Mouse (Mus musculus): Measurements from ENCODE around the gene Med24.
A peak's percentile ranks its signal among the peaks of the same experiment; 100 is the strongest.
"Not testable (repeated sequence)": the region's sequence is repeated elsewhere in the genome, so short reads cannot be mapped to it uniquely, and the experiment has no call there.

Med24 gene

DNA sequence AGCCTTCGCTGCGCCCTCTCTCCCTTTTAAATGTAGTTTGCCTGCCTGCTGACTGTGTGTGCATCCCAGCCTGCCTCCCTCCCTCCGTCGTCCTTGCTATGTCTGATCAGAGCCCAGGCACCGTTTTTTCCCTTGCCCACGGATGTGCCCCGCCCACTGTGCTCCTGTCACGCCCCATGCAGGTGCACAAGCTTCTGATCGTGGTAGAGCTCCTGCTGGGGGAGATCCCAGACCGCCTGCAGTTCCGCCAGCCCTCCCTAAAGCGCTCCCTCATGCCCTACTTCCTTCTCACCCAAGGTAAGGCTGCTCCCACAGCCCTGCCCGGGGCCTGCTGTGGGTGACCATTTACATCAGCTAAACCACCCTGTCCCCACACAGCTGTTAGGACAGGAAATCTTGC is 36.0 kb downstream of the Med24 start:
- DNase-seq (ENCODE audit: inconsistent ontology term) = no peak

DNA sequence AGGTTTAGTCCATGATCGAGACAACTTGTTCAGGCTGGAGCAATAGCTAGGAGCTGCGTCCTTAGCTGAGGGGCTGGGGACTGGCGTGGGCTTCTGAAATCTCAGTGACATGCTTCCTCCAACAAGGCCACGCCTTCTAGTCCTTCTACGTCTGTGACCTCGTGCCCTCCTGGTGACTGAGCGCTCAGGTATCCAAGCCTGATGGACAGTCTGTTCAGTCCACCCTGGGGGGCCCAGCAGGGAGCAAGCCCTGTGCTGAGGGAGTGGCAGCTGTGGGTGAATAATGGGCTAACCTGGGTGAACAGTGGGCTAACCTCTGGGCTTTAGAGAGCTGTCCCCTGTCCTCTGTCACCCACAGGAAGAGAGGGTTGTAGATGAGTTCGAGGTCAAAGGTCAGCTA is 41.2 kb downstream of the Med24 start:
- DNase-seq (ENCODE audit: inconsistent ontology term) = no peak

GRCm38 (mm10) chr11:98686976-98687375 is 42.3 kb downstream of the Med24 start:
- DNase-seq (ENCODE audit: inconsistent ontology term) = no peak

DNA sequence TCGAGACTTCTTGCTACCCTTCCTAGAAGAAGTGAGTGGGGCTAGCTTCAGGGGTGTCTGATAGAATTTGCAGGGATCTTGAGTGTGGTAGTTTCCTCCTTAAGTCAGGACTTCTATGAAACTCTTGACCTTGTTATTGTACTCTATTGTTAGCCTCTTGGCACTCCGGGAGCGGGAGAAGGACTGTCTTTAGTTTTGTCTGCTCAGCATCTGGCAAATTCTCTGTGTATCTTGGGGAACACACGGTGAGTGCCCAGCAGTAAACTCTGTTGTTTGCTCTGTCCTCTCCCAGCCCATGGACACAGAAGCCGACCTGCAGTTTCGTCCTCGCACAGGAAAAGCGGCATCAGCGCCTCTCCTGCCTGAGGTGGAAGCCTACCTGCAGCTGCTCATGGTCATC is 43.6 kb downstream of the Med24 start:
- DNase-seq (ENCODE audit: inconsistent ontology term) = no peak

- DNase-seq (ENCODE audit: inconsistent ontology term) = no peak
These were observed 46.4 kb downstream of the Med24 start for GRCm38 (mm10) chr11:98682811-98683210.

DNA sequence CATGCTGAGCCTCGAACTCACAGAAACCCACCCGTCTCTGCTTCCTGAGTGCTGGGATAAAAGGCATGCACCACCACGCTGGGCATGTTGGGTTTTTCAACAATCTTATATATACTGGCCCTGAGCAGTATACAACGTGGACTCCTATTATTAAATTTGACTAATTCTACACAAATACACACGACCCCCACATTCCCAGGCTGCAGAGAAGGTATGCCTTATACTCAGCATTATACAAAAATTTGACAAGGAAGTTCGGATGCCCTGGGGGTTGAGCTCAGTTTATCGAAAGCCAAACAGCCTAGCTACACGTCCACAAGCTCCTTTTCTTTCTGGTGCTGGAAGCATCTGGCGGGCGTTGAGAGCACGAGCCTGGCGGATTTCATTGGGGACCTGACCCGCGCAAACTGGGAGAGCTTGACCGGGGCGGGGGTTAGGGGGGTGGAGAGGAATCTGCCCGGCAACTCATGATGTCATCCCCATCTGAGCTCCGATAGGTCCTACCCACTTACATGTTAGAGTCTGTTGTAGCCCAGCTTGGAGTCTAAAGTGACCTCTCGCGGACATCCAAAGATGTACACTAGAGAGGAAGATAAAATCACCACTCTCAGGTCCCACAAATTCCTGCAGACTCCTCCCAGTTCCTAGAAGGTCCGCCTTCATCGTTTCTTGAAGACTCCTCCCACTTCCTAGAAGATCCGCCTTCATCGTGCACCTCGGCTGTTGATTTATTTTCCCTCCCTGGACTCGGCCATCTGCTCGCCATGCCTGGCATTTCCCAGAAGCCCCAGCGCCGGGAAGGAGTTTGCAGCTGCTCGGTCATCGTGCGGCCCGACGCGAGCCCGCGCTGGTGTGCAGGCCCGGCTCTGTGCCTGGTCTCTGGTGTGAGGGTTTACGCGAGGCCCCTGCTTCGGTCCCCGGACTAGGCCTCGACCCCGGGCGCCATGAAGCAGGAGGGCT is 47.2 kb downstream of the Med24 start, which contains the start of gene Psmd3:
Gene Psmd3, plus strand, starts transcription at position 769 of the 960 bp plus-strand sequence.
- peak; percentile 98 for DNase-seq (ENCODE audit: inconsistent ontology term)

GRCm38 (mm10) chr11:98681186-98681585 is 48.0 kb downstream of the Med24 start:
- DNase-seq (ENCODE audit: inconsistent ontology term) = no peak

- DNase-seq (ENCODE audit: inconsistent ontology term) = not testable (repeated sequence)
These were observed 48.6 kb downstream of the Med24 start for GRCm38 (mm10) chr11:98680595-98680994.

DNA sequence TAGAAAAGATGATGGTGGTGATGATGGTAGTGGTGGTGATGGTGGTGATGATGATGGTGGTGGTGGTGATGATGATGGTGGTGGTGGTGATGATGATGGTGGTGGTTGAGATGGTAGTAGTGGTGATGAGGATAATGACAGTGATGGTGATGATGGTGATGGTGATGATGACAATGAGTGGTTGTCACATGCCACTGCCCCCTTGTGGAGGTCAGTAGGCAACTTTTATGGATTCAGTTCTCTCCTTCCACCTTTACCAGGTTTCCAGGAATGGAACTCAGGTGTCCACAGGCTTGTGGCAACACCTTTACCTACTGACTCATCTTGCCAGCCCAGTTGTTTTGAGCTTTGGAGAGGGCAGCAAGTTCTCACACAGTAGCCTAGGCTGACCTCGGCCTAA is 49.2 kb downstream of the Med24 start:
- DNase-seq (ENCODE audit: inconsistent ontology term) = no peak

GRCm38 (mm10) chr11:98675829-98676363 is 53.3 kb downstream of the Med24 start:
- no peak for DNase-seq (ENCODE audit: inconsistent ontology term)

DNA sequence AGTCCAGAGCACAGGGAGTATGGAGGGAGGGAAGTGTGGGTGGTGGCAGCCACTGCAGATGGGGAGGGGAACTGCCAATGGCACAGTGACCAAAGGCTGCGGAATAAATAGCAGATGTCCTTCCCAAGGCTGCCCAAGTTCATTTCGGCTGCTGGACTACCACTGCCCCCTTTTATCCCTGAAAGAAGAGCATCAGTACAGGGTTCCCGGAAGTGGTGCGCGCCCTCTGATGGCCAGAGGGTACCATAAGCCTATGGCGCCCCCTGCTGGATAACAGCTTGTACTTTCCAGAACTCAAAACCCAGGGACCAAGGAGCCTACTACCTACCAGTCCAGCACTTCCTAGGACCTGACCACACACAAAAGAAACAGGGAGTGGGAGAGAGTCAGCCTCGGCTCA is 56.1 kb downstream of the Med24 start:
- peak; percentile 56 for DNase-seq (ENCODE audit: inconsistent ontology term)

DNA sequence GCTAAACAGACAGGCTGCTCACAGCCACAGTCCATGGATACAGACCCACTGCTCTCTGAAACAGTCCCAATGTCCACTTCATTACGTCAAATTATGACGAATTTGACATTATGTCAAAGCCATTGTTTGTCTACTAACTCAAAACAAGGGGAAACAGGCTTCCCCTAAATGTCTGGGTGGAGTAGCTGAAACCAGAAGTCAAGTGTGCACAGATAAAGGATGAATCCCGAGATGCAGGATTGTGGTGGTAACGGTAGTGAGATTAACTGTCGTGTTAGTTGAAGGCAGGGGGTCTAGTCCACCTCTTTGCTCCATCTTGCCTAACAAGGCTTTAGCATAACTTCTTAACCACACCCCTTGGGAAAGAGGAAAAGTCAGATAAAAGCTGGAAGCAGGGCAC is 56.8 kb downstream of the Med24 start:
- DNase-seq (ENCODE audit: inconsistent ontology term) = no peak

- peak; percentile 14 for DNase-seq (ENCODE audit: inconsistent ontology term)
These were observed 57.4 kb downstream of the Med24 start for GRCm38 (mm10) chr11:98671857-98672256.

DNA sequence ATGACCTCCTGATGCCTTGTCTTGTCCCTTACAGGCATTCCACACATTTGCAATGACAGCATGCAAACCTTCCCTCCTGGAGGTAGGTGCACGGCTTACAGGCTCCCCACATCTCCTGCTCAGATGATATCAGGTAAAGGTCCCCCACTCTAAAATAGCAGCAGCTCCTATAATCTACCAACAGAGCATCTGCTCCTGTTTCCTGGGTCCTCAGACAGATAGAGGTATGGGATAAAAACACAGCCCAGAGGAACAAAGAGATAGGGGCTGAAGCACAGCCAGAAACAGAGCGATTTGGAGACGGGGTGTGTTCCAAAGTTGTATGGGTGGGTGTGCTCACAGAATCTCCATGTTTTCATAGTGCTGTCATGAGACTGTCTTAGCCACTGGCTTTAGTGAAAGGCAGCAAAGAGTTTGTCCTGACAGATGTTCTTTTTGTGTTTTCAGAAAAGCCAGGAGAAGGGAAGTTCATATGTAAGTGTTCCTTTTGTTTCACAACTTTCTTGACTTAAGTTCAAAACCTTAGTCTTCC is 57.9 kb downstream of the Med24 start:
- no peak for DNase-seq (ENCODE audit: inconsistent ontology term)

- DNase-seq (ENCODE audit: inconsistent ontology term) = no peak
These were observed 60.3 kb downstream of the Med24 start for GRCm38 (mm10) chr11:98668984-98669383.

- DNase-seq (ENCODE audit: inconsistent ontology term) = no peak
These were observed 65.1 kb downstream of the Med24 start, which contains the start of gene Gsdma for GRCm38 (mm10) chr11:98664091-98664490. Gsdma (plus strand) TSS chr11:98664351.

- peak; percentile 39 for DNase-seq (ENCODE audit: inconsistent ontology term)
These were observed 68.7 kb downstream of the Med24 start for GRCm38 (mm10) chr11:98660517-98660916.

GRCm38 (mm10) chr11:98655076-98655475 is 74.2 kb downstream of the Med24 start:
- DNase-seq (ENCODE audit: inconsistent ontology term) = peak; percentile 8

Data from Muller cell, postnatal 12 days (primary cell).